Mouse (Mus musculus) forebrain, embryonic 15.5 days (tissue): Measurements from ENCODE around the gene Fbxo7. TPM values are rescaled to one million over a fixed set of nuclear protein-coding genes. Genes with fewer than 3 reads are reported as not detected.

ENCODE experiments used
- ATAC-seq: fragments of 200-750 bp; cut with Nextera tagmentation; replicated peaks from 2 replicates; pipeline ENCODE4 v1.8.0; 2017; ENCODE audit warnings: mild to moderate bottlenecking, moderate TSS enrichment, moderate library complexity
- H3K27ac ChIP-seq: fragments of 300-500 bp; sonication (generic); replicated peaks from 2 replicates; pipeline ENCODE4 v1.5.1; 2015; ENCODE audit warnings: mild to moderate bottlenecking, inconsistent platforms
- H3K27me3 ChIP-seq: fragments of 300-500 bp; sonication (generic); 2 replicates; pipeline ENCODE4 v1.6.1; 2015; ENCODE audit warnings: inconsistent platforms
- H3K36me3 ChIP-seq: fragments of 300-500 bp; sonication (generic); 2 replicates; pipeline ENCODE4 v1.6.1; 2015; ENCODE audit warnings: mild to moderate bottlenecking, inconsistent platforms
- H3K4me1 ChIP-seq: fragments of 300-500 bp; sonication (generic); 2 replicates; pipeline ENCODE4 v1.6.1; 2015; ENCODE audit warnings: inconsistent platforms
- H3K4me2 ChIP-seq: fragments of 300-500 bp; sonication (generic); replicated peaks from 2 replicates; pipeline ENCODE4 v1.6.1; 2015; ENCODE audit warnings: mild to moderate bottlenecking, inconsistent platforms
- H3K4me3 ChIP-seq: fragments of 300-500 bp; sonication (generic); 2 replicates; pipeline ENCODE4 v1.5.1; 2015; ENCODE audit warnings: mild to moderate bottlenecking, inconsistent platforms
- H3K9ac ChIP-seq: fragments of 300-500 bp; sonication (generic); replicated peaks from 2 replicates; pipeline ENCODE4 v1.6.1; 2015; ENCODE audit warnings: mild to moderate bottlenecking, inconsistent platforms
- H3K9me3 ChIP-seq: fragments of 300-500 bp; sonication (generic); 2 replicates; pipeline ENCODE4 v1.6.1; 2016; ENCODE audit warnings: inconsistent platforms
- WGBS: fragments of 180-500 bp; shearing (Covaris S2); methylation state at CpG from one replicate; pipeline ENCODE4 v1.1.7; 2015; ENCODE audit warnings: mixed read lengths; 5-methylcytosine and 5-hydroxymethylcytosine counted together
- polyA plus RNA-seq: library from polyadenylated mRNA; unstranded; fragments of >200 nt; fragmentation: Nextera tagmentation; extraction: Ambion mirVana; gene quantifications from 2 replicates; pipeline ENCODE4 v1.2.1, GENCODE M21; 2015

Fbxo7 gene
- polyA plus RNA-seq, 1 experiment from 2014 or later: 15.4 TPM

DNA sequence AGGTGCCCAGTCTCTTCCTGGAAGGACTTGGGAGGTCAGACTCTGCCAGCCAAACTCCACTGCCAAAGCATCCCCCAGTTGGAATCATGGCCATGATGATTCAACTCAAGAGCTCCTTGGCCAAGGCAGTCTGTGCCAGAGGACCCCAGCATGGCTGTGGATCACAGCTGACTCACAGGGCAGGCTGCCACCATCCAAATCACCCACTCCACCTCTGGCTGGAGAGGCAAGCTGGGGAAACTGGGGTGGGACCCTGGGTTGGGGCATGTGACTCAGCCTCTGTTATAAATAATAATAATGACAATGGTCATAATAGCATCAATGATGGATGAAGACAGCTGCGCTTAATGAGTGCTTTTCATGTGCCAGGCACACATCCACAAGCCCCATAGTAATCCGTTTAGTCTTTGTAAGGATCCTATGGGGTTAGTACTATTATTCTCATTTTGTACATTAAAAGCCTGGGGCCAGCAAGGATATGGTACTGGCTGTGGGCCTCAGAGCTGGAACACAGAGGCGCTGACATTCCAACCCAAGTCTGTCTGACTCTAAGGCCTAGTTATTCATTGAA, 78.6 kb downstream of the Fbxo7 start:
- H3K9ac ChIP-seq: no peak overlapping the region
- H3K9me3 ChIP-seq: no peaks in the 10 kb centered on the region
- H3K4me1 ChIP-seq: no peaks in the 10 kb centered on the region
- H3K4me2 ChIP-seq: no peak overlapping the region
- no peak overlapping the region for H3K4me3 ChIP-seq
- no peak for ATAC-seq
- 72% methylated on average over 3 of the region's 3 CpGs for WGBS
- H3K27me3 ChIP-seq: no peaks in the 10 kb centered on the region
- H3K27ac ChIP-seq: no peak overlapping the region
- no peaks in the 10 kb centered on the region for H3K36me3 ChIP-seq

Other genes starting within 250 kb of the Fbxo7 start
- gene Pwp1, start 192.5 kb upstream of the Fbxo7 start, polyA plus RNA-seq: 80.0 and 83.6 TPM in 2 replicates
- 20.5 and 21.8 TPM in 2 replicates for gene Prdm4, start 104.8 kb upstream of the Fbxo7 start, polyA plus RNA-seq
- 0.38 and 0.41 TPM in 2 replicates for gene Ascl4, start 94.3 kb upstream of the Fbxo7 start, polyA plus RNA-seq
- gene Rtcb, start 64.1 kb upstream of the Fbxo7 start, polyA plus RNA-seq: 191 and 196 TPM in 2 replicates
- not detected in 2 replicates for gene Bpifc, start 10.1 kb upstream of the Fbxo7 start, polyA plus RNA-seq